Mouse (Mus musculus): Measurements from ENCODE around the gene Zfp105.
A peak's percentile ranks its signal among the peaks of the same experiment; 100 is the strongest.

Zfp105 gene

DNA sequence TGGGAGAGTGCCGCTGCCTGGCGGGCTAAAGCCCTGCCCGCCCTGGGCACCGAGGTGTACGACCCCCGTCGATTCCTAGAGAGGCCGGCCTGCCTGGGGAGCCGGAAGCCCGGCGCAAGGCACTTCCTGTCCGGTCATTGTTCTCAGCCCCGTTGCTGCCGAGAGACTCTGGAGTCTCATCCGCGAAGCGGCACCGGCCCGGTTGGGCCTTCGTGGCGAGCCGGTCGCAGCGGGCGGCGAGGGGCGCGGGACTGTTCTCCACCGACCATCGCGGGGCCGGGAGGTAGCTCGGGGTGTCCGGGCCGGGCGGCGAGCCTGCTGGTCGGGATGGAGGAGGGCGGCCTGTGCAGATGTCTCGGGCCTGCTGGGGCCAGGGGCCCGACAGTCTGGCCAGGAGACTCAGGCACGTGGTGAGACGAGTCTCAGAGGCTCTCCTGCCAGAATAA, at the start of gene Zfp105:
Gene Zfp105 (plus strand): TSS at position 137 of the 446 bp plus-strand sequence.
- no peak for DNase-seq (ENCODE audit: low read depth)

DNA sequence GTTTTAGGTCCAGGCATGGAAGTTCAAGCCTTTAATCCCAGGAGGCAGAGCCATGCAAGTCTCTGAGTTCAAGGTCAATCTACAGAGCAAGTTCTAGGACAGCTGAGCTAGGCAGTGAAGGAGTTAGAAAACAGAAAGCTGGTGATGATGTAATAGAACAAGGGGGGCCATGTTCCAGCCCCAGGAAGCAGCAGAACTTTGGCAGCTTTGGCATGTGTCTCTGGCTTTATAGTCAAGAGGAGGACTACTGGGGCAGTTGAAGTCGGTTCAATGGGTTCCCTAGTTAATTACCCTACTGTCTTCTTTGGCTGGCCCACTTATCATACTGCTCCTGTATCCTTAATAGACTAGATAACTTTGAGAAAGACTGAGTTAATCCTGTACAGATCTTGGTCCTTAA, 48.2 kb upstream of the Zfp105 start:
- no peak for DNase-seq (ENCODE audit: low read depth)

DNA sequence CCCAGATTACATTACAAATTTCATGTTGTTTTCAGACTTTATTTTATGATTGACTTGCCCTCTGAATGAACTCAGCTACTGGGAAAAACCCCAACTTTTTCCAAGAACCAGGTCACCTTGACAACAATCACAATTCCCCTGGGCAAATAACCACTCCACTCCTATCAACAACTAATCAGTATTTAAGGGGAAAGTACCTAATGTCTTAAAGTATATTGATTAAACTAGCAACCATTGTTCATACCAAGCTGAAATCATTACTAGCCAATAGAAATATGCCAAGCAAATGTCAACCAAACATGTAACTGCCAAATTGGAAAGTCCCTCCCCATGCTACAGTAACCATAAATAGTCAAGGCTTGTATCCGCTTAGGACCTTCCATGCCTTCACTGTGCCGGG, 47.7 kb upstream of the Zfp105 start:
- no peak for DNase-seq (ENCODE audit: low read depth)

DNA sequence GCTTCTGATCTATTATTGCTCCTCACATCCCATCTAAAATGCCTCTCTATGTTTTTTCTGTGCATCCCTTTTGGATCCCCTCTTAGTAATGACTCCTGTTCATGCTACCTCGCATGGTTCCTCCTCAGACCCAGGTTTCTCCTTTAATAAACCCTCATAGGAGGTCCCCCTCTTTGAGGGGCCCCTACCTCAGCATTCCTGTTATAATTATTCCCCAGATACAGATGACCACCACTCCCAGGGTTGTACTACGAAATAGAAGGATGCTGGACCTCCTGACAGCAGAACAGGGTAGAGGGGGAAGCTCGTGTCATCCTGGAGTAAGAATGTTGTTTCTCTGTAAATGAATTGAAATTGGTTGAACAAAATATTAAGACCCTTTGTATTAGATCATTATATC, 37.5 kb upstream of the Zfp105 start, which contains the start of gene Zkscan7:
Gene Zkscan7 (plus strand): TSS at position 301 of the 400 bp plus-strand sequence.
- no peak for DNase-seq (ENCODE audit: low read depth)

DNA sequence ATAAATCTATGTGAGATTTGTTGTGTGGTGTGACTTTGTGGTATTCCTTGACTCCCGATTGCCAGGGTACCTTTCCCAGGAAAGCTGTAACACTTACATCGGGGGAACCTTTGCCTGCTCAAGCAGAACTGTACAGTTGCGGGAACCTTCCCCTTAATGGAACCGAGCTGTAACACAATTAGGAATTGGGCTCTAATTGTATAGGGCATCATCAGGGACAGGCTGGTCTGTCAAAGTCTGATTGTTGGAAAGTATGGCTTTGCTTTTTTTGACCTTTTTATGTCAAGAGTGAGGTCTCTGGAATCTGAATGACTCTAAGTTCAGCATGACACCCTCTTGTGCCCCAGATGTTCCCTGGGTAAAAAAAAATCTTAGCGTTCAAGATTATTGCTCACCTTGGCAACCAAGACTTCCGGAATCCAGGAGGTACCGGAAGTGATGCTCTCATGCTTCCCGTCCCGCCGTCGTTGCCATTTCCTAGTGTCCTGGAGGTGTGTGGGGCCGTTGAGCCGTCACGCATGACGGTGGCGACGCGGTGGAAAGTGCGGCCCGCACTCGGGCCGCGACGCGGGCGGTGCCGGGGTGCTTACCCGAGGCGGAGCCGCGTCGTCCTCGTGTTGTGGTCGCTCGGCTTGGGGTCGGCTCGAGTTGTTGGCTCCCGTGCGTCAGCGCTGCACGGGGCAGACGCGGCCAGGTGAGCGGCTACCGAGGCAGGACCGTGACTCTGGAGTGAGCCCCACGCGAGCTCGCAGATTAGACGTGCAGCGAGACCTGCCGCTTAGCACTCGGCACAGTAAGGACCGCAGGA, 36.3 kb upstream of the Zfp105 start:
- DNase-seq (ENCODE audit: low read depth), result no peak

DNA sequence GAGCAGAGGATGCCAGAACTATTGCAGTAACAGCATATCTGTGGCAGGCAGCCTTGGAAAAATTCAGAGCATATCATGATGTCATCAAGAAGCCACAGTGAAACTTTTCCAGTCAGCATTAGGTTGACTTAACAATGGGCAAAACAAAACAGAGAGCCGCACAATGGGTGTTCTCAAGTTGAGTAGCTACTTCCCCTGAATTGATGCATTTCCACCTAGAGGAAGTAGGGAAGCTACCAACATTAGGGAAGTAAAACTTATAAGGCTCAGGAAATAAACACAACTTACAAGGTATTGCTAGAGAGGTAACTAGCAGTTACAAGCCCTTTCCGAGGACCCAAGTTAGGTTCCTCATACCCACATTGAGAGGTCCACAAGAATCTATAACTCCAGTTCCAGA, 21.8 kb upstream of the Zfp105 start:
- DNase-seq (ENCODE audit: low read depth), result no peak

DNA sequence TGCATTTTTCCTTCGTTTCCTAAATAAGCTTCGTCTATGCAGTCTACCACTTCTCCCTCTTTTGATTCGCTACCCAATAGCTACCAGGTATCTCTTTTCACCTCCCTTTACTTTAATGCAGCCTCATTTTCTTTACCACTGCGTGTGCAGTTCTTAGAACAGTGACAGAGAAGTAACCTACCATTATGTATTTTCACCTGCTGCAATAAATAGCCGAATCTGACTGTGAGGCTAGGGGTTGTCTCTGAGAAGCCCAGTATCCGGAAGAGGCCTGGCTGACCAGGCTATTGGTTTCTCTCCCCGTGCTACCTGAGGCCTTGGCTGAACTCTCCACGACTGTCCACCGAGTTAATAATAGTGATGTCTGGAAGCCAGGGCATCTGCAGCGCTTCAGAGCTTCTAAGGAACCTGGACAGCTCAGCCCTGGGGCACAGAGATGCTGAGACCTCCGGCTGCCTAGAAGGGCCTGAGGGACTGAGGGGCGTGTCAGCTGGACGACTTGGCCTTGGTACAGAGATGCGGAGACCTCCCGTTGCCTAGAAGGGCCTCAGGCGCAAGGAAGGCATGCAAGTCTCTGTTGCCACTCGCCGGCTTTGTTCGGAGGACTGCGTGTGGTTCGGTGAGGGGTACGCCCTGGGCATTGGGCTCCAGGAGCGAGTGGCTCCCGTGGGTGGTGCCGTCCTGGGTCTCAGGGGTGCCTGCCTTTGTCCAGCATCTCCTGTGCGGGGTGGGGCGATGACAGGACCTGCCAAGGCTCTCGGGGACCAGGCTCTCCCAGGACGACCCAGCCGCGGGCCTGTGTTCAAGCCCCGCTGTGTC, 19.9 kb upstream of the Zfp105 start:
- no peak for DNase-seq (ENCODE audit: low read depth)

DNA sequence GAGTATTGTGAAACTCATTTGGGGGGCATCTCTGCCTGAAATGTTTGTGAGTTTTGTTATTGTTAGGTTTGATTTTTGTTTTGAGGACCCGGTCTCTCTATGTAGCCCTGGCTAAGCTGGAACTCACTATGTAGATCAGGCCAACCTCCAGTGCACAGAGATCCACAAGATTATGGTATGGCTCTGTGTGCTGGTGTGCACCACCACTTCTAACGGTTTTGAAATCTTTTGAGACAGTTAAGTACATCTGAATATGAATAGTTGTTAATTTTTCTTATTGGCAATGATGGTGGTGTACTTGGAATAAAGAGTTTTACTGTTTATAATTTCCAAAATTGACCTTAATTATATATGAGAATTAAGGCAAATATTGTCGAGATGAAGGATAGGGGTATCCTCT, 436 bp upstream of the Zfp105 start:
- no peak for DNase-seq (ENCODE audit: low read depth)

DNA sequence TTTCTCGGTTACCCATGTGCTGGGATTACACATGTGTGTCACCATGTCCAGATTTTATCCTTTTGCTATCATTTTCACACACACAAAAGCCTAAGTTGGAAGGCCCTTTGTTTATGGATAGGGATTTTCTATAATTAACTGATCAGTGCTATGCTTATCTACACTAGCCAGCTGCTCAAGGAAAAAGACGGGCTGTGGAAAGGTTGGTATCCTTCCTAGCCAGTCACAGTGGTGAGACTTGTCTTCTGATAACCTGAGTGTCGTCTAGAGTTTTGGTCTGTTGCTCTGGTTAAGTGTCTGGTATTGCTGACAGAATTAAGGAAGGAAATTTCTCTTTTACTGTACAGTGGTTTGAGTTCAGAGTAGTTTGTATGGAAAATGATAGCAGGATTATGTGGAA, 6.0 kb downstream of the Zfp105 start:
- DNase-seq (ENCODE audit: low read depth), result no peak

DNA sequence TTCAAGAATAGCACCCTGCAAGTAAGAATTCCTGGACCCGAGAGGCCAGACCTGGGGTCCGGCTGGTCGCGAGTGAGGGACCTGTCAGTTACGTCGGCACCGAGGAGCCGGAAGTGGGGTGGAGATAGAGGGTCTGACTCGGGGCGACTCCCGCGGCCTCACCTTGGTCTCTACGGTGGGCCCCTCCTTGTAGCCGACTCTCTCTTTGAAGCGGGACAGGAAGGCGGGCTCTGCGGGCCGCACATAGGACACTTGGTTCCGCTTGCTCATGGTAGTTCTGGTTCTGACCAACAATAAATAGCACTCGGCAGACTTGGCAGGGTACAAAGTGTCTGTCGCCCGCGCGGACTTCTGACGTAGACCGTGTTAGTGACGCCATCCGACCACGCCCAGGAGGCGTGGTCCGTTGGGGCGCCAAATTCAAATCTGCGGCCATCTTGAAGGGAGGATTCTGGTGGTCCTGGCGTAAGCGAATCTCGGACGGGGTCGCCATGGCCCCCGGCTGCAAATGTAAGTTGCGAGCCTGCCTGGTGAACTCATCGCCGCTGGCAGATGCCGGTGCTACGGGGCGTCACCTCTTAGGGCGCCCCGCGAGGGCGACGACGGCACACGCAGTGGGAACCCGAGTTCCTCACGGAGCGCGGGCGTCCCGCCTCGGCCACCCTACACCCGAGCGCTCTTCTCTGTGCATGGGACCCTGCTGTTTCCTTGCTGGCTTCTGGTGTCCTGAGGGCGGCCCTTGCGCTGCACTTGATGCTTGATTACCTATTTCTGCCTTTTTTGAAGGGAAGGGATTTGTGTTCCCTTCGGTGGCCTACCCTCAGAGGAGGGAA, 28.0 kb downstream of the Zfp105 start, which contains the start of the genes 1110059G10Rik and Kif15:
Gene 1110059G10Rik (minus strand): TSS at position 358 of the 833 bp plus-strand sequence.
Gene Kif15 (plus strand): TSS at position 404 of the 833 bp plus-strand sequence.
- peak; percentile 94 for DNase-seq (ENCODE audit: low read depth)
